Mouse (Mus musculus) neural tube, embryonic 14.5 days (tissue): ENCODE data around the gene Dmp1. TPM values are rescaled to one million over a fixed set of nuclear protein-coding genes. Genes with fewer than 3 reads are reported as not detected.

Source experiments
- ATAC-seq: fragments of 200-750 bp; cut with Nextera tagmentation; 2 replicates; pipeline ENCODE4 v1.8.0; 2017; ENCODE audit warnings: low read depth, mild to moderate bottlenecking, moderate TSS enrichment, moderate library complexity
- H3K27ac ChIP-seq: fragments of 300-500 bp; sonication (generic); 2 replicates; pipeline ENCODE4 v1.5.1; 2014; ENCODE audit warnings: low read depth, mild to moderate bottlenecking, control low read depth, low read length, moderate library complexity, mixed read lengths
- H3K27me3 ChIP-seq: fragments of 300-500 bp; sonication (generic); 2 replicates; pipeline ENCODE4 v1.6.1; 2014; ENCODE audit warnings: low read length; ENCODE audit not compliant: control insufficient read depth, insufficient read depth
- H3K36me3 ChIP-seq: fragments of 300-500 bp; sonication (generic); 2 replicates; pipeline ENCODE4 v1.6.1; 2014; ENCODE audit warnings: low read length, mixed read lengths; ENCODE audit not compliant: control insufficient read depth, insufficient read depth
- H3K4me1 ChIP-seq: fragments of 300-500 bp; sonication (generic); 2 replicates; pipeline ENCODE4 v1.6.1; 2014; ENCODE audit warnings: low read length; ENCODE audit not compliant: control insufficient read depth, insufficient read depth
- H3K4me2 ChIP-seq: fragments of 300-500 bp; sonication (generic); 2 replicates; pipeline ENCODE4 v1.6.1; 2014; ENCODE audit warnings: mild to moderate bottlenecking, low read depth, low read length, control low read depth
- H3K4me3 ChIP-seq: fragments of 300-500 bp; sonication (generic); 2 replicates; pipeline ENCODE4 v1.5.1; 2014; ENCODE audit warnings: low read depth, low read length, control low read depth, mixed read lengths
- H3K9ac ChIP-seq: fragments of 300-500 bp; sonication (generic); replicated peaks from 2 replicates; pipeline ENCODE4 v1.6.1; 2014; ENCODE audit warnings: low read depth, mild to moderate bottlenecking, control low read depth, low read length, mixed read lengths
- H3K9me3 ChIP-seq: fragments of 300-500 bp; sonication (generic); 2 replicates; pipeline ENCODE4 v1.6.1; 2016; ENCODE audit warnings: low read length; ENCODE audit not compliant: control insufficient read depth
- WGBS: fragments of 180-500 bp; shearing (Covaris S2); extraction: QIAGEN DNeasy Blood & Tissue Kit; methylation state at CpG from one replicate; pipeline ENCODE4 v1.1.7; 2014; 5-methylcytosine and 5-hydroxymethylcytosine counted together
- polyA plus RNA-seq: library from polyadenylated mRNA; unstranded; fragments of >200 nt; fragmentation: Nextera tagmentation; extraction: Ambion mirVana; gene quantifications from 2 replicates; pipeline ENCODE4 v1.2.1, GENCODE M21; 2014

Dmp1 gene
- polyA plus RNA-seq, 1 experiment from 2014 or later, result not detected

DNA sequence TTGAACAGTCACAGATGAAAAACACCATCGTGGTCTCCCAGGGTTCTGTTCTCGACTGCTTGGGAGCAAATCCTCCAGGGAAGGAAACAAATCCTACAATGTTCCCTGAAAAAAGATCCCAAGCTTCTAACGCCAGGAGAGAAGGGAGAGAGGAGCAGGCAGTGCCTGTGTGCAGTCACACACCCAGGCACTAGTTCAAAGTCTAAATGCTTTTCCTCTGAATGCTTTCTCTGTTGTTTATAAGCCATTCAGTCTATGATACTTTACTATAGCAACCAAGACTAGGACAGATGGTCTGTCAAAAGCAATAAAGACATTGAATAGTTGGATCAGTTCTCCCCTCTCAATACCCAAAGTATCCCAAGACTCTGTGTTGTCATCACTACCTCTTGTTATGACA, 15.1 kb upstream of the Dmp1 start:
- WGBS, result 79% methylated on average over 3 of the region's 3 CpGs
- Histone ChIP-seq H3K4me1 (no peaks in the 10 kb centered on the region), H3K9ac (no peak overlapping the region), H3K4me2 (no peak overlapping the region), H3K9me3 (no peaks in the 10 kb centered on the region), H3K27ac (no peak overlapping the region), H3K36me3 (no peaks in the 10 kb centered on the region), H3K4me3 (no peak overlapping the region), H3K27me3 (no peaks in the 10 kb centered on the region)
- ATAC-seq, result no peak

DNA sequence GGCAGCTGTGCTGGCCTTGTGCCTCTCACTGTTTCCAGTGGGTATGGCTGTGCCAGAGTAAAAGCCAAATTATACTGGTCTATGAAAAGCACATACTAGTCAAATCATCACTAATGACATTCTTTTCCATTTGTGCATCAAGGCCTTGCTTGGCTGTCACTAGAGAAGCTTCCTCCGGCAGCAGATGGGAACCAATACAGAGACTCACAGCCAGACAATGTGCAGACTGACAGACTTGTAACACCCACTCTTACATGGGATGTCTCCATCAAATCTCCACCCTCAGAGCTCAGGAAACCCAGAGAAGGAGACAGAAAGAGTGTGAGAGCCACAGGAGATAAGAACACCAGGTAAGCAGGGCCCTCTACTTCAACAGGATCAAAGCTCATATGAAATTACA, 7.3 kb upstream of the Dmp1 start:
- Histone ChIP-seq H3K4me2 (no peak overlapping the region), H3K9ac (no peak overlapping the region), H3K27me3 (no peaks in the 10 kb centered on the region), H3K4me3 (no peak overlapping the region), H3K36me3 (no peaks in the 10 kb centered on the region), H3K9me3 (no peaks in the 10 kb centered on the region), H3K4me1 (no peaks in the 10 kb centered on the region), H3K27ac (no peak overlapping the region)
- 100% methylated on average over 1 of the region's 1 CpGs for WGBS
- ATAC-seq, result no peak

- H3K9me3 ChIP-seq, result no peaks in the 10 kb centered on the region
- no peaks in the 10 kb centered on the region for H3K27me3 ChIP-seq
- WGBS, result 92% methylated on average over 12 of the region's 12 CpGs
- no peak overlapping the region for H3K9ac ChIP-seq
- H3K4me2 ChIP-seq, result no peak overlapping the region
- no peaks in the 10 kb centered on the region for H3K36me3 ChIP-seq
- no peak for ATAC-seq
- no peak overlapping the region for H3K4me3 ChIP-seq
- no peaks in the 10 kb centered on the region for H3K4me1 ChIP-seq
- no peak overlapping the region for H3K27ac ChIP-seq
These were observed 1.1 kb upstream of the Dmp1 start for GRCm38 (mm10) chr5:104201153-104201950.

GRCm38 (mm10) chr5:104212531-104212930, 10.1 kb downstream of the Dmp1 start:
- H3K4me3 ChIP-seq, result no peak overlapping the region
- no peak for ATAC-seq
- WGBS, result 72% methylated on average over 11 of the region's 11 CpGs

GRCm38 (mm10) chr5:104218926-104219325, 16.5 kb downstream of the Dmp1 start:
- no peaks in the 10 kb centered on the region for H3K9me3 ChIP-seq
- H3K4me1 ChIP-seq, result no peaks in the 10 kb centered on the region
- 30% methylated on average over 5 of the region's 5 CpGs for WGBS
- no peak for ATAC-seq
- H3K9ac ChIP-seq, result no peak overlapping the region
- no peaks in the 10 kb centered on the region for H3K27me3 ChIP-seq
- H3K36me3 ChIP-seq, result no peaks in the 10 kb centered on the region
- H3K4me3 ChIP-seq, result no peak overlapping the region
- H3K4me2 ChIP-seq, result no peak overlapping the region
- H3K27ac ChIP-seq, result no peak overlapping the region

More at GRCm38 (mm10) chr5:104212531-104212930, 10.1 kb downstream of the Dmp1 start:
- no peaks in the 10 kb centered on the region for H3K4me1 ChIP-seq
- H3K9ac ChIP-seq, result no peak overlapping the region
- no peak overlapping the region for H3K27ac ChIP-seq
- H3K4me2 ChIP-seq, result no peak overlapping the region
- no peaks in the 10 kb centered on the region for H3K9me3 ChIP-seq
- no peaks in the 10 kb centered on the region for H3K36me3 ChIP-seq
- H3K27me3 ChIP-seq, result no peaks in the 10 kb centered on the region

DNA sequence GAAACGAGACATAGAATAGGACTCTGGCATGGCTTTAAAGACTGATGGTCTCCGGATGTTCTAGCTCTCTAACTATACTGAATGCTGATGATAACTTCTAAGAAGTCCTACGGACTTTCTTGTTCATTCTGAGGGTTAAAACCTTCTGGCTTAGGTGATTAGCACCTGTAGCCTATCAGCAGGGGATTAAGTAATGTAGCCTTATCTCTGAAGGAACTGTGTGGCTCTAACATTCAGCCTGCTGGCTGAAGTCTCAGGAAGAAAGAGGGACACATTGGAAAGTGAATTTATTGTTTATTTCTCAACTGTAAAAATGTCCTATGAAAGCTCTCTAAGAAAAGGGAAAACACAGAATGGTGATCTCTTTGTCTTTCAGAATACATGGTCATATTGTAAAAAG, 21.9 kb downstream of the Dmp1 start:
- H3K9me3 ChIP-seq, result no peaks in the 10 kb centered on the region
- no peaks in the 10 kb centered on the region for H3K27me3 ChIP-seq
- no peaks in the 10 kb centered on the region for H3K36me3 ChIP-seq
- no peak overlapping the region for H3K27ac ChIP-seq
- H3K4me1 ChIP-seq, result no peaks in the 10 kb centered on the region
- ATAC-seq, result no peak
- no peak overlapping the region for H3K9ac ChIP-seq
- H3K4me3 ChIP-seq, result no peak overlapping the region
- 83% methylated on average over 3 of the region's 3 CpGs for WGBS
- H3K4me2 ChIP-seq, result no peak overlapping the region

DNA sequence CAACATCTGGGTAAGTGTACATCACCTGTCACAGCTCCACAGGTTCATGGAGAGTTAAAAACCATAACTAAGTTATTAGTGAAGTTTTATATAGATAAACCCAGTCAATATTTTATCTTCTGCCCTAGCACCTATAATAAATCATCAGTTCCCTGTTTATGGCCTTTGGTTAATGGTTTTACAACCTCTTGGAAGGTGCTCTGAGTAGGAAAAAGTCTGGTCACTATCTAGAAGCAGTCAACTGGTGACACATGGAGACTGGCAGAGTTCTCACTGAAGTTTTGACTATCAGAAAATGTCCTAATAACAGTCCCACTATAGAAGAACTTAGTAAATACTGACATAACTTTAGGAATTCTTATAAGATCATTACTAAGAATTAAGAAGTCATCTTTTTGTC, 22.3 kb downstream of the Dmp1 start:
- Histone ChIP-seq H3K36me3 (no peaks in the 10 kb centered on the region), H3K9ac (no peak overlapping the region)
- no peak for ATAC-seq

DNA sequence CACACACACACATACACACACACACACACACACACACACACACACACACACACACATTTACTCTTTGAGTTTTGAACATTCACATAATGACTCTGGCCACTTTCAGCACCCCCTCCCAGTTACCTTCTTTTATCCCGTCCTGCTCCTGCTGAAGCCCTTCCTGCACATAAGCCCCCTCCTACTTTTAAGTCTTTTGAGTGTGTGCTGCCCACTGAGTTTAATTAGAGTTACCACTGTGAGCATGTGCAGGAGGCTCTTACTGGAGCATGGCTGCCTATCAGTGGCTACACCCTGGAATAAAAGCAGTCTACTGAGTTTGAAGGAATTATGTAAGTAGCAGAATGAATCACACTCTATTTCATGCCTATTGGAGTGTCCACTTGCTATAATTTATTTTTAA, 26.1 kb downstream of the Dmp1 start:
- Histone ChIP-seq H3K27me3 (no peaks in the 10 kb centered on the region), H3K36me3 (no peaks in the 10 kb centered on the region), H3K4me1 (no peaks in the 10 kb centered on the region), H3K9ac (no peak overlapping the region), H3K27ac (no peak overlapping the region), H3K9me3 (no peaks in the 10 kb centered on the region), H3K4me3 (no peak overlapping the region), H3K4me2 (no peak overlapping the region)
- WGBS, result 19% methylated on average over 1 of the region's 1 CpGs
- ATAC-seq, result no peak

More for the DNA sequence above, 22.3 kb downstream of the Dmp1 start:
- H3K27ac ChIP-seq, result no peak overlapping the region
- H3K4me3 ChIP-seq, result no peak overlapping the region
- no peaks in the 10 kb centered on the region for H3K4me1 ChIP-seq
- H3K4me2 ChIP-seq, result no peak overlapping the region
- no peaks in the 10 kb centered on the region for H3K9me3 ChIP-seq
- H3K27me3 ChIP-seq, result no peaks in the 10 kb centered on the region

DNA sequence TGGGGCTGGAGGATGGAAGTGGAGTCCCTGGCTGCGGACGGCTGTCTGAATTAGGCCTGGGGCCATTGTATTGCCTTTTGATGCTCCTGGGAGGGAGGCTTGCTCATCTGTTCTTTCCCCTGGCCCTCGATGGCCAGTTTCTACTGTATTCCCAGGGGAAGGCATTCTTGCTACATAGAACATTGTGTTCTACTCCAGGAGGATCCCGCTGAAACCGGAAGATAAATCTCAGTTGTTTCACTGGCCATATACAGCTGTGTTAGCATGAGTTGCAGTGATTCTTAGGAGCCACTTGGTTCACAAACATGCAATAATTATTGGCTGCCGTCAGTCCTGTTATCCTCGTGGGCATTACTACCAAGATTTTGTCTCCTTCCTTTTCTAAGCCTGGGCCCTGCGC, 34.3 kb downstream of the Dmp1 start:
- Histone ChIP-seq H3K4me3 (no peak overlapping the region), H3K36me3 (no peaks in the 10 kb centered on the region), H3K27ac (no peak overlapping the region), H3K27me3 (no peaks in the 10 kb centered on the region), H3K4me2 (no peak overlapping the region), H3K9ac (no peak overlapping the region), H3K9me3 (no peaks in the 10 kb centered on the region), H3K4me1 (no peaks in the 10 kb centered on the region)
- 77% methylated on average over 8 of the region's 8 CpGs for WGBS
- no peak for ATAC-seq
